Mouse (Mus musculus) midbrain, postnatal 0 days (tissue): ENCODE data around the gene Tmem132d. TPM values are rescaled to one million over a fixed set of nuclear protein-coding genes. Genes with fewer than 3 reads are reported as not detected.

Experiments
- ATAC-seq: fragments of 200-750 bp; cut with Nextera tagmentation; 2 replicates; pipeline ENCODE4 v1.8.0; 2017; ENCODE audit warnings: moderate number of reproducible peaks, mild to moderate bottlenecking, moderate TSS enrichment, moderate library complexity; ENCODE audit not compliant: low FRiP score
- DNase-seq: peaks from one replicate; pipeline ENCODE4 v3.0.0-alpha.2; 2015; ENCODE audit warnings: low spot score
- H3K27ac ChIP-seq: fragments of 300-500 bp; sonication (generic); 2 replicates; pipeline ENCODE4 v1.5.1; 2014; ENCODE audit warnings: low read depth, mild to moderate bottlenecking, low read length, mixed read lengths
- H3K27me3 ChIP-seq: fragments of 300-500 bp; sonication (generic); 2 replicates; pipeline ENCODE4 v1.6.1; 2014; ENCODE audit warnings: low read length, control low read depth, mixed read lengths; ENCODE audit not compliant: insufficient read depth
- H3K36me3 ChIP-seq: fragments of 300-500 bp; sonication (generic); 2 replicates; pipeline ENCODE4 v1.6.1; 2014; ENCODE audit warnings: low read length, control low read depth, mixed read lengths; ENCODE audit not compliant: insufficient read depth
- H3K4me1 ChIP-seq: fragments of 300-500 bp; sonication (generic); 2 replicates; pipeline ENCODE4 v1.6.1; 2014; ENCODE audit warnings: mild to moderate bottlenecking, control low read depth, antibody characterized with exemption, low read length, mixed read lengths; ENCODE audit not compliant: insufficient read depth
- H3K4me2 ChIP-seq: fragments of 300-500 bp; sonication (generic); 2 replicates; pipeline ENCODE4 v1.6.1; 2014; ENCODE audit warnings: low read depth, mild to moderate bottlenecking, low read length, mixed read lengths; ENCODE audit not compliant: poor library complexity, severe bottlenecking
- H3K4me3 ChIP-seq: fragments of 300-500 bp; sonication (generic); 2 replicates; pipeline ENCODE4 v1.5.1; 2014; ENCODE audit warnings: low read depth, mild to moderate bottlenecking, low read length, moderate library complexity
- H3K9ac ChIP-seq: fragments of 300-500 bp; sonication (generic); replicated peaks from 2 replicates; pipeline ENCODE4 v1.6.1; 2014; ENCODE audit warnings: mild to moderate bottlenecking, low read length, moderate library complexity, mixed read lengths; ENCODE audit not compliant: poor library complexity, severe bottlenecking
- H3K9me3 ChIP-seq: fragments of 300-500 bp; sonication (generic); 2 replicates; pipeline ENCODE4 v1.6.1; 2016; ENCODE audit warnings: low read length, control low read depth
- CTCF ChIP-seq: IDR thresholded peaks from 2 replicates; pipeline ENCODE4 v1.5.1; 2016; ENCODE audit warnings: antibody characterized with exemption, mild to moderate bottlenecking
- WGBS: fragments of 180-500 bp; shearing (Covaris S2); extraction: QIAGEN DNeasy Blood & Tissue Kit; methylation state at CpG from one replicate; pipeline ENCODE4 v1.1.7; 2014; 5-methylcytosine and 5-hydroxymethylcytosine counted together
- polyA plus RNA-seq: library from polyadenylated mRNA; unstranded; fragments of >200 nt; fragmentation: Nextera tagmentation; extraction: Ambion mirVana; gene quantifications from 2 replicates; pipeline ENCODE4 v1.2.1, GENCODE M21; 2015
- total RNA-seq: library from RNA; depleted of rRNA; stranded (reverse); fragments of >200 nt; gene quantifications from 2 replicates; pipeline ENCODE4 v1.2.3, GENCODE M21; 2014

The Tmem132d gene
- total and polyA plus RNA-seq, 2 experiments from 2014 or later: 4.0 to 14.7 TPM

DNA sequence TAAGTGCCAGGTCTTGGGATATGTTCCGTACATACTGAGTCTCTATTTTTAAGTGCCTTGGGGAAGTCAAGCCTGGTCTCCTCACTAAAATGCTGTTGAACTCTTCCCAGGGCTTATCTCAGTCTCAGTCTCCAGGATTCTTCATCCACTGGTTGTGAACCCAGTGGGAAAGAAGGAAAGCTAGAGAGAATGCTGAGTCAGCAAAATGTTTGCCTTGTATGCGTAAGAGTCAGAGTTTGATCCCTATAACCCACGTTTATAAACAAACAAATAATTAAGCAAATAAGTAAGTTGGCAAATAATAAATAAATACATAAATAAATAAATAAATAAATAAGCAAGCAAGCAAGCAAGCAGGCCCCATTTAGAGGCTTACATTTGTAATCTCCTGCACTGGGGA, 63.1 kb downstream of the Tmem132d start:
- ATAC-seq: no peak

DNA sequence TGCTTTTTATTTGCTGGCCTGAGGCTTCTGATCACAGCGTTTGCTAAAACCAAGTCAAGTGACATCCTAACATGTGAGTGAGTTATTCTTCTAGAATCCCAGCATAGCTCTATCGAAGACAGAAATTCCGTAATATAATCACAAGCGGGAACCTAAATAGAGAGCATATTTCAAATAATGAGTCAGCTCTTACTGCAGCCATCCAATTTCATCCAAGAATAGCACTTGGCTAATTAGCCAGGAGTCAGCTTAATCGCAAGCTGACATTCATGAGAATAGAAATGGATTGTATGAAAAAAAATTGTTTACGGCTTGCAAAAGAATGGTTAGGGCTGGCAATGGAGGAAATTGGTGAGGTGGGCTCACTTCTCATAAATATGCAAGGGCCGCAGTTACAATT, 63.8 kb downstream of the Tmem132d start:
- Histone ChIP-seq H3K4me2 (no peak overlapping the region), H3K27me3 (no peaks in the 10 kb centered on the region), H3K4me1 (no peaks in the 10 kb centered on the region), H3K4me3 (no peak overlapping the region), H3K9me3 (no peaks in the 10 kb centered on the region), H3K9ac (no peak overlapping the region), H3K27ac (no peak overlapping the region), H3K36me3 (no peaks in the 10 kb centered on the region)
- DNase-seq (no peak), ATAC-seq (no peak)
- WGBS: 76% methylated on average over 7 of the region's 7 CpGs
- no peak for TF ChIP-seq CTCF

More for the DNA sequence above, 63.1 kb downstream of the Tmem132d start:
- H3K4me3 ChIP-seq: no peak overlapping the region
- H3K4me2 ChIP-seq: no peak overlapping the region
- WGBS: 91% methylated on average over 3 of the region's 3 CpGs
- H3K9me3 ChIP-seq: no peaks in the 10 kb centered on the region
- no peaks in the 10 kb centered on the region for H3K4me1 ChIP-seq
- H3K36me3 ChIP-seq: no peaks in the 10 kb centered on the region
- no peak overlapping the region for H3K9ac ChIP-seq
- no peak overlapping the region for H3K27ac ChIP-seq
- no peaks in the 10 kb centered on the region for H3K27me3 ChIP-seq
- no peak for TF ChIP-seq CTCF
- no peak for DNase-seq

DNA sequence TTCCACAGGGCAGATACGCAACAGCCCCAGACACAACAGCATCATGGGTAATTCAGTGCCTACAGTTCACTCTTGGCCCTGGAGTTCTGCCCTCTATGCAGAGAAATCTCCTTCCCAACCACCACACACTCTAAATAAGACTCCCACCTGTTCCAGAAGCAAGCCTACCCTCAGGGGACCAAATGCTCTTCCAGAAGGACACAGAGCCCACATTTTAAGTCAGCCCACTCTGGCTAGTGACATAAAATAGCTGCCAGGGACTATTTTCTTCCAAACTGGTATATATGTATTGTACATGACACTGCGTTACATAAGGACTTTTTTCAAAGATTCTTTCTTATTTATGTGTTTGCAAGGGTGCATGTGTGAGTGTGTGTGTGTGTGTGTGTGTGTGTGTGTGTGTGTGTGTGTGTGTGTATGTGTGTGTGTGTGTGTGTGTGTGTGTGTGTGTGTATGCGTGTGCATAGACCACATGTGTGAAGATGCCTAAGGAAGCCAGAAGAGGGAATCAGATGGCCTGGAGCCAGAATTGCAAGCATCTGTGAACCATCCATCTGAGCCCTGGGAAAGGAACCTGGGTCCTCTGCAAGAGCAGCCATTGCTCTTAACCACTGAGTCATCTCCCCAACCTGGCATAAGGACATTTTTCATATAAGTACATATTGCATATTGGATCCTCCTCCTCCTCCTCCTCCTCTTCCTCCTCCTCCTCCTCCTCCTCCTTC, 67.5 kb downstream of the Tmem132d start:
- H3K4me3 ChIP-seq: no peak overlapping the region
- WGBS: 91% methylated on average over 3 of the region's 3 CpGs
- DNase-seq: no peak
- H3K27me3 ChIP-seq: no peaks in the 10 kb centered on the region
- no peaks in the 10 kb centered on the region for H3K36me3 ChIP-seq
- no peak overlapping the region for H3K4me2 ChIP-seq
- ATAC-seq: no peak
- TF ChIP-seq CTCF: no peak
- no peaks in the 10 kb centered on the region for H3K9me3 ChIP-seq
- no peaks in the 10 kb centered on the region for H3K4me1 ChIP-seq
- H3K9ac ChIP-seq: no peak overlapping the region
- no peak overlapping the region for H3K27ac ChIP-seq

DNA sequence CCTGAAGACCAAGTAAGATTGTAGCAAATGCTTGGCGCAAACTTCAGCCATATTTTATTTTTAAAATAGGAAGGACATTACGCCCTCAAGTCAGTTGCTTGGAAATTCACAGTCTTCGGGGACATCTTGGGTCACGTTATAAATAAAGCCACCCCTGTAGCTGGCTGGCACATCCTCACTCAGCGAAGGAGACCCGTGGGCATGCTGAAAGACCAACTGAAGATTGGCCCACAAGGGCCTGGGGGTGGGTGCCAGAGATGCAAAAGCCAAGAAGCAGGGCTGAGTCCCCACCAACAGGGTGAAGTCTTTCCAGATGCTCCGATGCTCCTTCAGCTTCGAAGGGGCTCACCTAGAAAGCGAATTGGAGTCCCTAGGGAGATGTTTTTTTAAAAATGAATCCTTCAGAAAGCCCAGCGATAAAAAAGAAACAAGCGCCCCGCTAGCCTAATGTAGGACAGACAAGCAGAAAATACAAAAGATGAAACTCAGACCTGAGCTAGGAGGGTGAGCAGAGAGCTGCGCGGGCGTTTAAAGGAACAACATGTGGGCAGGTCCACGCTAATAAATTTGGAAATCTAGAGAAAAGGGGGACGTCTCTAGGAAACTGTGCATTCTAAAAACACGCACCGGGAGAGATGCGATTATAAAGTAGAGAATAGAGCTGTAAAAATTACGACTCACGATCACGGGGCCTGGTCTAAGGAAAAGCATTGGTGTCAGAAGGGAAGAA, 71.8 kb downstream of the Tmem132d start:
- TF ChIP-seq CTCF: no peak
- ATAC-seq: no peak

DNA sequence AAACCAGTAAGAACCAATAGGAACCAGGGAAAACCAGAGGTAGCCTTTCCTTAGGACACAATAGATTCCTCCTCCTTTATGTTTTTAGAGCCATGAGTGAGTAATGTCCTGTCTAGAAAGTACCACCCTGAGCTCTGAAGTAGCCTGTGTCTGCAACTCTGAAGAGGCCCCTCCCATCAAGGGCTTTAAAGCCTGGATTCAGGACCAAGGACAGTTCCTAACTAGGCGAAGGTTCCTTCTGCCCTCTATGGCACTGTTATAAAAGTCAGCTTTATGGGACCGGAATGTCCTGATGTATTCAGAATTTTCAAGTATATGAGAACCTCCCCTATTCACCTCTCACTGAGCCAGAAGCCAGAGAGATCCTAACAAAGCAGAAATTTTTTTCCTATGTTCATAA, 84.0 kb downstream of the Tmem132d start:
- ATAC-seq (no peak), DNase-seq (no peak)
- Histone ChIP-seq H3K4me3 (no peak overlapping the region), H3K36me3 (no peaks in the 10 kb centered on the region), H3K27me3 (no peaks in the 10 kb centered on the region), H3K27ac (no peak overlapping the region), H3K4me1 (no peaks in the 10 kb centered on the region), H3K9ac (no peak overlapping the region), H3K9me3 (no peaks in the 10 kb centered on the region), H3K4me2 (no peak overlapping the region)
- 58% methylated on average over 2 of the region's 2 CpGs for WGBS
- no peak for TF ChIP-seq CTCF

More for the DNA sequence above, 71.8 kb downstream of the Tmem132d start:
- H3K27ac ChIP-seq: no peak overlapping the region
- no peak overlapping the region for H3K4me3 ChIP-seq
- no peaks in the 10 kb centered on the region for H3K9me3 ChIP-seq
- H3K27me3 ChIP-seq: no peaks in the 10 kb centered on the region
- no peaks in the 10 kb centered on the region for H3K36me3 ChIP-seq
- H3K4me1 ChIP-seq: no peaks in the 10 kb centered on the region
- 53% methylated on average over 23 of the region's 23 CpGs for WGBS
- DNase-seq: no peak
- H3K4me2 ChIP-seq: no peak overlapping the region
- H3K9ac ChIP-seq: no peak overlapping the region

DNA sequence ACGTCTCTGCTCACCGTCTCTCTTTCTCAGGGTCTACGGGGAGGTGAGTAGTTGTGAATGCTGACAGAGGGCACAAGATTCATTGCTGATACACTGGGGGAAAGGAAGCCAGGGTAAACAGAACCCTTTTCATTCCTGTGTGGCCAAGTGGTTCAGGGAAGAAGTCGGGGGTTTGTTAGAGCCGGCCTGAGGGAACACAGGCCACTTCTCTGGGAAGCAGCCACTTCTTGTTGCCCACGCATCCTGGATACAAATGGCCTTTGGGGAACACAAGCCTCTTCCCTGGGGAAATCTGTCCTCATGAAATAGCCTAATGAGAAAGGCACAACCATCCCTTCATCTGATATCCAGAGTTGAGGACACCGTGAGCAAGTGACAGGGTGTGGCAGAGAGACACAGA, 96.0 kb downstream of the Tmem132d start:
- Histone ChIP-seq H3K27ac (0 out of 2 replicates have a peak overlapping the region, but pooled peaks have one; percentile 18), H3K4me2 (no peak overlapping the region), H3K4me3 (no peak overlapping the region), H3K36me3 (no peaks in the 10 kb centered on the region), H3K27me3 (no peaks in the 10 kb centered on the region), H3K9me3 (no peaks in the 10 kb centered on the region), H3K4me1 (no peaks in the 10 kb centered on the region; the same call in 1 of the 2 replicates), H3K9ac (no peak overlapping the region)
- DNase-seq (peak; percentile 33), ATAC-seq (0 out of 2 replicates have a peak, but pooled peaks have one; percentile 13)
- TF ChIP-seq CTCF: no peak
- WGBS: 82% methylated on average over 7 of the region's 7 CpGs
